Mouse (Mus musculus): ENCODE data around the gene Pla2r1. TPM values are rescaled to one million over a fixed set of nuclear protein-coding genes. Genes with fewer than 3 reads are reported as not detected.
A peak's percentile ranks its signal among the peaks of the same experiment; 100 is the strongest.

Gene Pla2r1
- total RNA-seq, 2 experiments from 2014 or later = 0.71 to 1.8 TPM

DNA sequence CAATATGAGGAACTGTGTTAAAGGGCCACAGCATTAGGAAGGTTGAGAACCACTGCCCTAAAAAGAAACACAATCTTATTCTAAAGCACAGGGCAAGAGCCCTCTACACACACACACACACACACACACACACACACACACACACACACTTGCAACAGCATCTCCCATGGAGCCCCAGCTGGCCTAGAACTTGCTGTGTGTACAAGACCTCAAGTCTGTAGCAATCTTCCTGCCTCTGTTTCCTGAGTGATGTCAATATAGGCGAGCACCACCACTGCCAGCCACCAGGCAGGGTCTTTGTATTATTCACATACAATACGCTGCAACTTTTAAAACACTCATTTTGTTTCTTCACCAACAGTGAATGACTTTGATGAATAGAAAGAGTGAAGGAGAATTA lies 145.7 kb downstream of the Pla2r1 start:
- peak; percentile 87 for ATAC-seq (replicated peaks; ENCODE audit: poor library complexity)

- peak; percentile 72 for ATAC-seq (replicated peaks; ENCODE audit: poor library complexity)
Observed at GRCm38 (mm10) chr2:60405431-60405830, 147.7 kb downstream of the Pla2r1 start.

DNA sequence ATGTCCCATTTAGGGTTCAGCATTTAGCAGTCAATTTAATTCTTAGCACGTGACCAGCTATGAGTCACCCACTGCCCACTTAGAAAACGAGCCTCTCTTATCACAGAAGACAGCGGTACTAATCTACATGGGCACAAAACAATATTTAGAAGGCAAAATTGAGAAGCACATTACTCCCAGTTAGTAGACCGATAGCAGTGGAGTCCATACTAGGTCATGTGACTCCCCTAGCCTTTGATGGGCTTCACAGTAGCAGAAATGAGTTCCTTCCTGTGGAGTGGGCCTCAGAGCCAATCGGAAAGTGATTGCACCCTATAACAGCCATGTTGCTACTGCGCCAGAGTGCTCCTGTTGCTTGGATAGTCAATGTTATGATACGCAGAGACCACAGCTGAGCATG lies 148.3 kb downstream of the Pla2r1 start:
- ATAC-seq (replicated peaks; ENCODE audit: poor library complexity) = no peak

DNA sequence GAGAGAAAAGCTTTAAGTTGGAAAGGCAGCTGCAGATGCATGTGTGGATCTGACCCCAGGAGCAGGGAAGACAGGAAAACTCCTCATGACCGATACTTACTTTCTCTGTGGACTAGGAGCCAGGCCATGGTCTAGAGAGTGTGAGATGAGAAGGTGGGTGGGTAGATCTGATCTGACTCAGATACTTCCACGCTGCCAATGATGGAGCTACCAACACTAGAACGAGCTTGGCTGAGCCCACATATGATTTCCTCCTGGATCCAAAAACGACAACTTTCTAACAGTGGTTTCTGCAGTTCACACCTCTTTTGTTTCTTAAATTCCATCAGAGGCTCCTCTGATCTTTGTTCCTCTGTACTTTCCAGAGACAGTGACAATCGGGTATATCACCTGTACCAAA lies 151.4 kb downstream of the Pla2r1 start:
- no peak for ATAC-seq (replicated peaks; ENCODE audit: poor library complexity)

- no peak for ATAC-seq (replicated peaks; ENCODE audit: poor library complexity)
Observed at GRCm38 (mm10) chr2:60393786-60394185, 159.3 kb downstream of the Pla2r1 start.

DNA sequence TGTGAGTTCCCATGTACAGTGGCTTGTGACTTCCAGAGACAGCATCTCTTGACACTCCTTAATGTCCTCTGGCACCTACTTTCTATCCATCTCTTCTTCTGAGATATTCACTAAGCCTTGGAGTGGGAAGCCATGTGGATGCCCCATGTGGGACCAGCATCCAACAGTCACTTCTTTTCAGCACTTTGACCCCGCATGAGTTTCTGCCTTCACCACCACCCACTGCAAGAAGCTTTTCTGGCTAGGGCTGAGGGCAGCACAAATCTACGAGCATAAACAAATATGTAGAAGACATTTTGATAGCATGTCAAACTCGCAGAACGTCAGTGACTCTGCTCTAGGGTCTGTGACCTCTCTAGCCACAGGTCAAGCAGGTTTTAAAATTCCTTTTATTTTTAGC lies 160.8 kb downstream of the Pla2r1 start:
- no peak for ATAC-seq (replicated peaks; ENCODE audit: poor library complexity)

DNA sequence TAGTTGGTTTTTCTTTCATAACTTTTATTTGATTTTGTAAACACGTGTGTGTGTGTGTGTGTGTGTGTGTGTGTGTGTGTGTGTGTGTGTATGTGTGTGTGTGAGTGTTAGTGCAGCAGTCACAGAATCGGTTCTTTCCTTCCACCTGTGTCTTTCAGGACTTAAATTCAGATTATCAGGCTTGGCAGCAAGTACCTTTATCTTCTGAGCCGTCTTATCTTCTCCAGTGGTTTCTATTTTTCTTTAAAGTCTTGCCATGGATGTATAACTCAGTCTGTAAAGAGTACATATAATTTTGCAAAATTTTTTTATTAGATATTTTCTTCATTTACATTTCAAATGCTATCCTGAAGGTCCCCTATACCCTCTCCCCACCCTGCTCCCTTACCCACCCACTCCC lies 165.7 kb downstream of the Pla2r1 start:
- ATAC-seq (replicated peaks; ENCODE audit: poor library complexity) = no peak

- no peak for ATAC-seq (replicated peaks; ENCODE audit: poor library complexity)
Observed at GRCm38 (mm10) chr2:60386835-60387234, 166.3 kb downstream of the Pla2r1 start.

DNA sequence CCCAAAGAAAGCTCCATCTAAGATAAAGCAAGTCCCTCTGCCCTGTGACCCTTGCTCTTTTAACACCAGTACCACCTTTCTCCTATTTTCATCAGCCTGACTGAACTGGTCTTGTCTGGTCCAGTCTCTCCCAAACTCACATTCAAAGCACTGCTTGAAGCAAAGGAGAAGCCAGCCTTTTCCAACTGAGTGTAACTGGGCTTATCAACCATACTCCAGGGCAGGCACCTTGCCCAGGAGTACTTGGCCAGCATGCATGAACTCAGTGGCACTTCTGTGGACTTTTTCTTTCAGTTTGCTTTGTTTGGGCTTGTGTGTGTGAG lies 168.4 kb downstream of the Pla2r1 start:
- no peak for ATAC-seq (replicated peaks; ENCODE audit: poor library complexity)

DNA sequence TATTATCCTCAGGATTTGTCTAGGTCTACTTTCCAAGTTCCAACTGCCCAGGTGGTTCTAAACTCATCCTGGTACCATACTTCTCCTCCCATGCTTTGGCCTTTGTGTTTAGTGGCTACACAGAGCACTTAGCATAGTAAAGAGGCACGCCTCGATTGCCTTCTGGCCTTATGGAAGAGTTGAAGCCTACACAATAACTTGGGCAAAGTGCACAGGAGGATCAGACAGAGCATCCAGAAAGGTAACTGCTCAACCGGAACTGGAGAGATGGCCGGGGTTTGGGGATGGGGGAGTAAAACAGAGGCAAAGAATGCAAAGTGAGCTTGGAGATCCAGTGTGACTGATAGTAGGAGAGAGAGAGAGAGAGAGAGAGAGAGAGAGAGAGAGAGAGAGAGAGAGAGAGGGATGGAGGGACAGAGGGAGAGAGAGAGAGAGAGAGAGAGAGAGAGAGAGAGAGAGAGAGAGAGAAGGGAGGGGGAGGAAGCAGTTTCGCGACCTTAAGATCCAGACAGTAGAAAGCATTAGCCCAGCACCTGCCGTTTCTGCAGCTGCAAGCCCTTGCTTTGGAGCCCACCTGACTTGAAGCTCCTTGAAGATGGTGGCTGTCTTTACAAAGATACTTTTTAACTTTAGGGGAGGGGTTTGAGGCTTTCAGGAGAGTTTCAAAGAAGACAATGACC lies 168.9 kb downstream of the Pla2r1 start:
- ATAC-seq (replicated peaks; ENCODE audit: poor library complexity) = no peak

DNA sequence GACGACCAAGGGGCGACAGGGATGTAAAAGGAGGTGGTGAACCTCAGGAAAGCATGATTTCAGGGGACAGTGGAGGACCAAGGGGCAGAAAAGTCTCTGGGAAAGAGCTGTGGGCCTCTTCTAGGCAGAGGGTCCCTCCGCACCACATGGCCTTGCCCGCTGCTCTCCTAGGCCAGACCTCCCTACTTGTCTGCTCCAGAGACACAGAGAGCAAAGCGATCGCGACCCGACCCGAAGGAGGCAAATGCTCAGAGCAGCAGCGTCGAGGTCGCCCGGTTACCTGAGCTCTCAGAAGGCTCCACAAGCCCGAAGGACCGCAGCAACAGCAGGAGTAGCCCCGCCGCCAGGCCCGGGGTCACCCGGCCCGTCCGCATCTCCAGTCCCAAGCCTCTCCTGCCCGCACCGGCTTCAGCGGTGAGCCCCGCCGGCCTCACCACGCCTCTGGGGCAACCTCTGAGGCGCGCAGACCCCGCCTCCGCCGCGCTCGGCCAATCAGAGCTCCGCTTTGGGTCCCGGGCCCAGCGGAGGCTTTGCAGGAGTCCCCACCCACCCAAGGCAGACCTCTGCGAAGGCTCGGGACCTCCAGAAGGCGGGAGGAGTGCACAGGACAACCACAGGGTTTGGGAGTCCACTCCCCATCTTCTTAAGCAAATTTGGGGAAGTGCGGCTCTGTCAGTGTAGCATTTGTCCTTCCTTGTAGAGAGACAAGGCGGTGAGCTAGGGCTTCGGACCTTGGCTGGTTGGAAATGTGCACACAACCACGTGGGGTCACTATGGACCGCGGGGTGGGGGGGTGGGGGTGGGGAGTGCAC lies 170.0 kb downstream of the Pla2r1 start, which contains the start of gene Ly75:
TSS of gene Ly75 (minus strand) at position 446 of the 812 bp plus-strand sequence.
- peak; percentile 97 for ATAC-seq (replicated peaks; ENCODE audit: poor library complexity)

- ATAC-seq (replicated peaks; ENCODE audit: poor library complexity) = peak; percentile 16
Observed at GRCm38 (mm10) chr2:60382346-60382745, 170.8 kb downstream of the Pla2r1 start.

DNA sequence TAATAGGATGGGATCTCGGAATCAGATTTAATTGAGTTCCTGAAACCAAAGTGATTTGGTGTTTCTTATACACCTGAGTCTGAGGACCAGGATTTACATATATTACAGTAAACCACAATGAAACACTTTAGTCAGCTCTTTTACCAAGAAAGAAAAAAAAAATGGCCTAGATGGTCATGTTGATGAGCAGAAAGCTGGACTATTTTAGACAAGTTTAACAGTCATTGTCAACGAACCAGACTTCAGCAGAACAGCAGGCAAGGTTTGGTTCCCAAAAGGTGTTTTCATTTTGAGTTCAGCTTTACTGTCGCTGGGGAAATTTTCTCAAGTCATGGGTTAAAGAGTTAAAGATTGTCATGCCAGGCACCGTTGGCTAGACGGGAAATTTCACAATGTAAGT lies 175.8 kb downstream of the Pla2r1 start:
- ATAC-seq (replicated peaks; ENCODE audit: poor library complexity) = no peak

DNA sequence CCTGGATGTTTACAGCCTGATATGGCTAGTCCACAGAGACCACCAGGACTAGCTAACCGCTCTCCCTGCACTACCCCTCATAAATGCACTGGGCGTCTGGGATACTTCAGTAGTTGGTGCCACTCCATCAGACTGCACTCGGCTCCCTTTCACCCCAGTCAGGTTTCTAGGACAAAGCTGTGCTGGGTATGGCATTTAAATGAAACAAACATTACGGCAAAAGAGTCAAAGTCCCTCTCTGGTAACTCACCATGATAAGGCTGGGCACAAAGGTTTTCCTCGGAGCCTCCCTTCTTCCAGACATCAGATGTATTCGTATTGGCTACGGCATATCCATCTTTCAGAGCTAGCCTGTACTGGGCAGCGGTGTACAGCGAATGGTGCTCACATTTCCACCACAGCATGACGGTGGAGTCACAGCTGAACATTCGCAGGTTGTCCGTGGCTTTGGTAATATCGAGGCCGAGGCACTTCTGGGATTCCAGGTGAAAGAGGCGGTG lies 177.4 kb downstream of the Pla2r1 start:
- no peak for ATAC-seq (replicated peaks; ENCODE audit: poor library complexity)

DNA sequence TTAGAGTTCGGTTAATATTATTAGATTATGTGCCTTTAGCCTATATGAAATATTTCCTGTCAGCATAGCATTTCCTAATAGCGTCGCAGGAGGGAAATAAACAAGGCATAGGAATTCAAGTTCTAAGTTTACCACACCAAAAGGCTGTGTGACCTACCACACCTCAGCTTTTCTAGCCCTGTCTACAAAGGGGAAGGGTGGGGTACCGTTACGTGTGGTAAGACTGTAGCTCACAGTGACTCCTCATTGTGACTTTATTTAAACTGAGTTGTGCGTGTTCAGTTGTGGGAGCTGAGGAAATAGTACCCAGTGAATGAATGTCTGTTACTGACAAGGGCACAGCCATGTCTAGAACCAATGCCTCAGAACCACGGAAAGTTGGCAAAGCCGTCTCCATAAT lies 178.0 kb downstream of the Pla2r1 start:
- ATAC-seq (replicated peaks; ENCODE audit: poor library complexity) = no peak

DNA sequence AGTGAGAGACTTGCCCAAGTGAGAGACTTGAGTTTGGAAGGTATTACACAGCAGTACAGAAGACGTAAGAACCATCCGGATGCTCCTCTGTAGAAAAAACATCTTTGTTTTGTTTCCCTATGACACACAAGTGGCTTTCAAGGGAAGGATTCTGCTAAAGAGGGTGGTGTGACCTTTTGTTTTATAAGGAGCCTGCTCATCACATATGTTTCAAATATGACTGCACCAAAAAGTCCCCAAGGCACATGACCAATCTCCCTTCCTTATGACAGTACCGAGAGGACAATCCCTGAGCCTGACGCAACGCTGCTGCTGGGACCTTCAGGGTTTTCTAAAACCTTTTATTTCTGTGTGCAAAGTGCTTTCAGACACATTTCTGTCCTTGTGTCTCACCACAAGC lies 182.9 kb downstream of the Pla2r1 start:
- no peak for ATAC-seq (replicated peaks; ENCODE audit: poor library complexity)

GRCm38 (mm10) chr2:60369454-60369853 lies 183.7 kb downstream of the Pla2r1 start:
- 0 out of 2 replicates have a peak, but pooled peaks have one; percentile 35 for ATAC-seq (replicated peaks; ENCODE audit: poor library complexity)

DNA sequence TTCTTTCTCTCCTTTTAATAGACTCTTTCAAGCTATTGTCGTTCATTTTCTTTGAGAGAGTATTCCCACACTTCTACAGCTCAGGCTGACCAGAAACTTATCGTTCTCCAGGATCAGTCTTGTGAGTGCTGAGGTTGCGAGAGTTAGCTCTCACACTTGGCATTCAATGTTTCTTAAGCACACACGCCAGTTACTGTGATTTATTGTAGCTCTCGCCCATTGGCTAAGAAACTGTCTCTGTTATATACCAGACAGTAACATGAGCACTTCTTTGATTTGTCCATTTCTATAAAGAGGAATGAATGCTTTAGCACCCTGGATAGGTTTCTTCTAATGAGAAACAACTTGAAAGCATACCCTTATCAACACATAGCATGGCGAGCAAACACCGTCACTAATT lies 185.2 kb downstream of the Pla2r1 start:
- ATAC-seq (replicated peaks; ENCODE audit: poor library complexity) = no peak
